Mouse (Mus musculus) testis, adult 2 months (tissue): ENCODE measurements around the gene Nt5c2. TPM values are rescaled to one million over a fixed set of nuclear protein-coding genes. Genes with fewer than 3 reads are reported as not detected.
A peak's percentile ranks its signal among the peaks of the same experiment; 100 is the strongest.

Source experiments
- H3K27ac ChIP-seq: fragments of 200-500 bp; 2 replicates; pipeline ENCODE4 v1.5.1; 2012; ENCODE audit warnings: low read depth, low read length; ENCODE audit not compliant: control insufficient read depth, insufficient read depth
- H3K27me3 ChIP-seq: fragments of 200-500 bp; 2 replicates; pipeline ENCODE4 v1.6.1; 2012; ENCODE audit warnings: mild to moderate bottlenecking, low read length, moderate library complexity; ENCODE audit not compliant: control insufficient read depth, insufficient read depth
- H3K36me3 ChIP-seq: fragments of 200-500 bp; 2 replicates; pipeline ENCODE4 v1.6.1; 2012; ENCODE audit warnings: mild to moderate bottlenecking, low read length; ENCODE audit not compliant: control insufficient read depth, insufficient read depth
- H3K4me1 ChIP-seq: fragments of 200-500 bp; 2 replicates; pipeline ENCODE4 v1.6.1; 2012; ENCODE audit warnings: low read length; ENCODE audit not compliant: control insufficient read depth, insufficient read depth
- H3K4me3 ChIP-seq: fragments of 200-500 bp; 2 replicates; pipeline ENCODE4 v1.5.1; 2012; ENCODE audit warnings: low read depth, mild to moderate bottlenecking, low read length, moderate library complexity, mixed read lengths; ENCODE audit not compliant: control insufficient read depth
- CTCF ChIP-seq: fragments of 200-500 bp; IDR thresholded peaks from 2 replicates; pipeline ENCODE4 v1.5.1; 2012; ENCODE audit warnings: low read depth, mild to moderate bottlenecking, inconsistent platforms, low read length, moderate library complexity; ENCODE audit not compliant: control insufficient read depth, insufficient read depth, insufficient replicate concordance
- POLR2A ChIP-seq: fragments of 200-500 bp; IDR thresholded peaks from 2 replicates; pipeline ENCODE4 v1.6.1; 2012; ENCODE audit warnings: low read depth, mild to moderate bottlenecking, inconsistent platforms, low read length, moderate library complexity; ENCODE audit not compliant: control insufficient read depth
- polyA plus RNA-seq: library from polyadenylated mRNA; depleted of rRNA; stranded (reverse); fragments of >200 nt; gene quantifications from 2 replicates; pipeline ENCODE4 v1.2.3, GENCODE M21; 2012

Gene Nt5c2
- polyA plus RNA-seq, 1 experiment: 38.6 TPM

DNA sequence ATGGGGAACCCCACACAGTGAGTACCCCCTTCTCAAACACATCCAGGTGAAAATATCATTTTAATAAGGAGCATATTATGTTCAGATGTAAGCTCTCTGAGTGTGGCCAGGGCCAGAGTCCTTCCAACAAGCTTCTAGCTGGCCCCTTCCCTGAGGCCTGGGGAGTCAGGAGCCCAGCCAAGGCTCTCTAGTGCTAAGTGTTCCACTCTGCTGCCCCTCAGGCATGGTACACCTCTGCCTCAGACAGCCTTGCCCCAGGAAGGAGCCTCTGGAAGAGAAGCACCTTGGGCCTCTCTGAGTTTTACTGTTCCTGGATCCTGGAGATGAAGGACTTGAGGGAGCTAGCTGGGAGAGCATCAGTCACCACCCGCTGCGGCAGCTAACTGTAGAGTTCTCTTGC lies 135.1 kb downstream of the Nt5c2 start:
- Histone ChIP-seq H3K27ac (no peak overlapping the region), H3K4me1 (no peaks in the 10 kb centered on the region), H3K27me3 (no peaks in the 10 kb centered on the region), H3K36me3 (no peaks in the 10 kb centered on the region; the same call in 1 of the 2 replicates), H3K4me3 (no peak overlapping the region)
- no peak for TF ChIP-seq POLR2A
- TF ChIP-seq CTCF: no peak

DNA sequence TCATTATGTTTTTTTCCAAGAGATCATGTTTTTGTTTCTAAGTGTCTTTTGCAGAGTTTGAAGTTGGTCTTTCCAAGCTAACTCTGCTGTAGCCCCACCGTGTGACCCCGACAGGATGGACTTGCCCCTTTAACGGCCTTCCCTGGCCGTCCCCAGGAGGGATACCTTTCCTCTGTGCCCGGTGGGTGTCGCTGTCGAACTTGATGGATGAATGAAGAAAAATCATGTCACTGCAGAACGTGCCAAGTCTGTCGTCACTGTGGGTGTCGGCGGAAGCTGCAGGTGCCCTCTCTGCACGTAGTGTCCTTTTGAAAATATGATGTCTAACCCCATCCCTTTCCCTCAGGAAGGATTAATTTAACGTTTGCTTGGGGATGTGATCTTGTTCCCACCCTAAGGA lies 136.6 kb downstream of the Nt5c2 start:
- Histone ChIP-seq H3K4me1 (no peaks in the 10 kb centered on the region), H3K27ac (no peak overlapping the region), H3K27me3 (no peaks in the 10 kb centered on the region), H3K36me3 (no peaks in the 10 kb centered on the region; the same call in 1 of the 2 replicates), H3K4me3 (no peak overlapping the region)
- TF ChIP-seq POLR2A: no peak
- TF ChIP-seq CTCF: peak; percentile 32; the same call in 1 of the 2 replicates

DNA sequence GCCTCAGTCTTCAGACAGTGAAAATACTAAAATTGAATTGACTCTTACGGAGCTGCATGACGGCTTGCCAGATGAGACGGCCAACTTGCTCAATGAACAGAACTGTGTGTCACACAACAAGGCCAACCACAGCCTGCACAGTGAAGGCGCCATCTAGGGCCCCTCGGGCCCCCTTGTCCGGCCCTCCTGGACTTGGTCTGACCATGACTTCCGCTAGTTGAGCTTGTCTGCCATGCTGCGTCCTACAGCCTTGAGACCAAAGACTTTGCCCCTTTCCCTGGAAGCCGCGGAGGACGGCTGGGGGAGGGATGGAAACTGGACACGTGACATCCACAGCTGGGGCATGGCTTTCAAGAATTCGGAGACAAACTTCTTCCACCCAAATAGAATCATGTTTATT lies 137.1 kb downstream of the Nt5c2 start:
- TF ChIP-seq POLR2A (no peak), CTCF (no peak)
- H3K4me3 ChIP-seq: no peak overlapping the region
- H3K36me3 ChIP-seq: no peaks in the 10 kb centered on the region; the same call in 1 of the 2 replicates
- no peaks in the 10 kb centered on the region for H3K4me1 ChIP-seq
- no peaks in the 10 kb centered on the region for H3K27me3 ChIP-seq
- no peak overlapping the region for H3K27ac ChIP-seq

DNA sequence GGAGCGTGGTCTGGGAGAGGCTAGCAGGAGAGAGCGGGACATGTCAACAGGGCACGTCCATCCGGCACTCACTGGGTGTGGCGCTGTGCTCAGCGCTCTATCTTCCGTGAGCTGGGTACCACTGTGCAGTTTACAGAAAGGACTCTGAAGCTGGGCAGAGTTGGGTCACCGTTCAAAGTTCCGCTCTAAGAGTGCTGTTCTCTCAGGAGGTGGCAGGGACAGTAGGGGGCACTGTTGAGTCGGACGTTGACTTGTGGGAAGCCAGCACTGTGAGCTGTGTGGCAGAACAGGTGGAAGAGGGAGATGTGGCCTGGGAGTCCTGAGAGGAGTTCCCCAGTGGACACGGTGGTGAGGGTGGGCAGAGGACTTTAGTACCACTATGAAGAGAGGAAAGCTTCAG lies 139.2 kb downstream of the Nt5c2 start:
- TF ChIP-seq CTCF (peak; percentile 84; the same call in 1 of the 2 replicates), POLR2A (no peak)

DNA sequence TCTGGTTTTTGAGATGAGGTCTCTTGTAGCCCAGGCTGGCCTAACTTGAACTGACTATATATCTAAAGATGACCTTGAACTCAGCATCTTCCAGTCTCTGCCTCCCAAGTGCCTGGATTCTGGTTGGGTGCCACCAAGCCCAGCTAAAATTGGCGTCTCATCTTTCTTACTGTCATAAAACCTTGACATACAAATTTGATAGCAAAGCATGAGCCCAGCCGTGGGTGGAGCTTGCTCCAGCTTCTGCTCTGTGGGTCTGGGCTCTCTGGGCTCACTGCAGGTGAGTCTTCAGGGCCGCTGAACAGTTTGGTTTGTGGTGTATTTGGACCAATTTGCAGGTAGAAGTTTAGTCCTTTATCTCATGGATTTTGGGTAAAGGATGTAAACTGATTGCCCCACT lies 141.0 kb downstream of the Nt5c2 start:
- no peak overlapping the region for H3K27ac ChIP-seq
- H3K4me3 ChIP-seq: no peak overlapping the region
- peaks cover 2% of the 10 kb centered on the region for H3K4me1 ChIP-seq

More for the DNA sequence above, 139.2 kb downstream of the Nt5c2 start:
- Histone ChIP-seq H3K36me3 (no peaks in the 10 kb centered on the region), H3K4me3 (no peak overlapping the region), H3K4me1 (no peaks in the 10 kb centered on the region), H3K27me3 (no peaks in the 10 kb centered on the region), H3K27ac (no peak overlapping the region)

DNA sequence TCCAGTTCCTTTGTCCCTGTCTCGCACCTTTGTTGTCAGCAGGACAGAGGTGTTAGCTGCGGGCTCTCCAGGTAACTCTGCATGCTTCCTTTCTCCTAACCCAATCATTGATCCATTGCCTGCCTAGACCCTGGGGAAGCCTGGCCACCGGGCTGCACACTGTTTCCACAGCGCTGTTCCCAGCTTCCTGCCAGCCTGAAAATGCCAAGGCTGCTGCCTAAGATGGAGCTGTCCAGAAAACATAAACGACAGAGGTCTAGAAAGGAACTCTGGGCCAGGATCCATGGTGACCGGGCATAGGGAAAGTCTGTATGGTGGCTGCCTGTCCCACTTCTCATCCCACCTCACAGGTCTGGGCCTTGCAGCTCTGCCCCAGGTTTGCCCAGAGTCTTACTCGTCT lies 143.3 kb downstream of the Nt5c2 start:
- Histone ChIP-seq H3K4me3 (no peak overlapping the region), H3K27ac (no peak overlapping the region), H3K36me3 (no peaks in the 10 kb centered on the region), H3K27me3 (no peaks in the 10 kb centered on the region), H3K4me1 (peaks cover 2% of the 10 kb centered on the region)
- TF ChIP-seq CTCF: no peak

More for the DNA sequence above, 141.0 kb downstream of the Nt5c2 start:
- TF ChIP-seq POLR2A (no peak), CTCF (no peak)
- Histone ChIP-seq H3K27me3 (no peaks in the 10 kb centered on the region), H3K36me3 (no peaks in the 10 kb centered on the region)

DNA sequence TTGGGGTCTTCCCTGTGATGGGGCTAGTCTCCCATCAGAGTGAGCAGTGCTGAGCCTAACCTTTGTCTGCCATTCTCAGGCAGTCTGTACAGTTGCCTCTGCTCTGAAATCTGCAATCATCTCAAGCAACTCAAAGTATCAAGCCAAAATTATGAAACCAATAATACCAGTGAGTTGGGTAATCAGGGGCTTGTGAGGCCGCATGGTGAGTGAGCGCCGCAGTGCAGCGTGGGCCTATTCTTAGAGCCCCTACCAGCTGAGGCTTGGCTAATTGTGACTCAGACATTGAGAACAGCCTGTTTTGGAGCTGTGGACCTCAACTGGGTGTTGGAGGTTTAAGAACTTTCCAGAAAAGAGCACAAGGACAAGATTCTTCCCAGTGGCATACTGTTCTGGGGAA lies 143.9 kb downstream of the Nt5c2 start:
- no peak for TF ChIP-seq CTCF
- no peak for TF ChIP-seq POLR2A
- Histone ChIP-seq H3K4me1 (peaks cover 2% of the 10 kb centered on the region), H3K27me3 (no peaks in the 10 kb centered on the region), H3K4me3 (no peak overlapping the region), H3K27ac (no peak overlapping the region), H3K36me3 (no peaks in the 10 kb centered on the region)

DNA sequence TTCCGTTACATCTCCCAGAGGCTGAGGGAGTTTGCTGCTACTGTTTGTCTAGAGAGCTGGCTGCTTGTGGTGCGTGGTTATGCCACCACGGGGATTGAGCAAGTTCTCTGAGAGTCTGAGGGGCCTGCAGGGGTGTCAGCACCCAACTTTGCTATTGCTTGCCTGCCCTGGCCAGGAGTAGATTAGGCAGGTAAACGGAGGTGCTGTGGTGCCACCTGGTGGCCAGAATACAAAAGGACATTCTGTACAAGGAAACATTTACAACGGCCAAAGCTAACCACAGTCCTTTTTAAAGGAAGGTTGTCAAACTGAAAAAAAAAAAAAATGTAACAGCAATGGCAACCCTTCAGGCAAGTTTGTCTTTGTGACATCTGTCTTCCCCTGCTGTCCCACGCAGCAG lies 145.4 kb downstream of the Nt5c2 start:
- H3K4me3 ChIP-seq: no peak overlapping the region
- no peak overlapping the region for H3K27ac ChIP-seq
- TF ChIP-seq CTCF (peak; percentile 87; the same call in 1 of the 2 replicates), POLR2A (no peak)
- no peaks in the 10 kb centered on the region for H3K27me3 ChIP-seq
- H3K36me3 ChIP-seq: no peaks in the 10 kb centered on the region
- H3K4me1 ChIP-seq: peaks cover 2% of the 10 kb centered on the region
